Mouse (Mus musculus) ES-Bruce4 (cell line): Measurements from ENCODE around the gene Olfr1395.

Experiments used
- CTCF ChIP-seq: IDR thresholded peaks from one replicate; pipeline ENCODE4 v1.8.1; 2011; ENCODE audit warnings: low read depth, low read length
- POLR2A ChIP-seq: IDR thresholded peaks from one replicate; pipeline ENCODE4 v1.8.1; 2011; ENCODE audit warnings: low read length; ENCODE audit not compliant: insufficient read depth

- TF ChIP-seq CTCF (no peak), POLR2A (no peak)
Observed at GRCm38 (mm10) chr11:49154077-49154476, 12.0 kb downstream of the Olfr1395 start, which contains the start of gene Olfr1394.
